Mouse (Mus musculus) urinary bladder, postnatal 36 days (tissue): Measurements from ENCODE around the gene Spindoc.
A peak's percentile ranks its signal among the peaks of the same experiment; 100 is the strongest.
"Not testable (repeated sequence)": the region's sequence is repeated elsewhere in the genome, so short reads cannot be mapped to it uniquely, and the experiment has no call there.

Source experiments
- DNase-seq, 2 experiments: peaks; one replicate each; pipeline ENCODE4 v3.0.0; 2022; ENCODE audit warnings: low spot score in 2 of 2, mixed read lengths in 1 of 2

The Spindoc gene

DNA sequence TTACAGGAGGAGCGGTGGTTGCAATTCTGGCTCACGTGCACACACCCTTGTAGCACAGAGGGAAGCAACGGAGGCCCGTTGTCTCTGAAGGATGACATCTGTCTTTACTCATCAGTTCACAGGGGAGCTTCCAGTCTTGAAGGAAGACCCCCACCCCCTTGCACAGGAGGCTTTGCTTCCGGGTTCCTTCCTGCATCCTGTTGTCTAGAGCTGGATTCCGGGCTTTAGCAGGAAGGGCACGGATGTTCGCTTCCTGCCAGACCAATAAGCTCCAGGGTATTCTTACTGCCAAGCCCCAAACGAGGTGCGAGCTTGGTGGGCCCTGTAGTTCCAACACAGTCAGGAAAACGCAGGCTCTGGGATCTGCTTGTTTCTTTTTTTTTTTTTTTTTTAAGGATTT lies 17.8 kb upstream of the Spindoc start:
- no peak for DNase-seq

GRCm38 (mm10) chr19:7398898-7399297 lies 16.1 kb upstream of the Spindoc start:
- DNase-seq: not testable (repeated sequence)

- not testable (repeated sequence) for DNase-seq
Observed at GRCm38 (mm10) chr19:7396867-7397826, 14.4 kb upstream of the Spindoc start.

- no peak for DNase-seq
Observed at GRCm38 (mm10) chr19:7388488-7388887, 5.7 kb upstream of the Spindoc start.

DNA sequence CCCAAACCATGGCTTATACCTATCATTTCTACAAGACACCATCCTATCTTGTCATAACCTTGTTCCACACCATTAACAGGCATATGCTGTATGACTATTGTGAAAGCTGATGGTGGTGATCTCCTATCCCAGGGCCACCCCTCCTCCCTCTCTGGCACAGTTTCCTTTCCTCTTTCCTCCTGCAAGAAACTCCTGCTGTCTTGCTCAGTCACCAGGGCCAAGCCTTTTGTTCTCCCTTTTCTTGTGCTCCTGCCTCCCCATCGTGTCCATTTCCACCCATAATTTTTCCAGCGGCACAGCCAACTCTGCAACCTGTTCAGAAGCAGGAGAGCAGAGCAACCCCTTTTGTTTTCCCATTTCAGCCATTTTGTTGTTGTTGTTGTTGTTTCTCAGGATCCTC lies 3.2 kb upstream of the Spindoc start:
- DNase-seq: no peak

DNA sequence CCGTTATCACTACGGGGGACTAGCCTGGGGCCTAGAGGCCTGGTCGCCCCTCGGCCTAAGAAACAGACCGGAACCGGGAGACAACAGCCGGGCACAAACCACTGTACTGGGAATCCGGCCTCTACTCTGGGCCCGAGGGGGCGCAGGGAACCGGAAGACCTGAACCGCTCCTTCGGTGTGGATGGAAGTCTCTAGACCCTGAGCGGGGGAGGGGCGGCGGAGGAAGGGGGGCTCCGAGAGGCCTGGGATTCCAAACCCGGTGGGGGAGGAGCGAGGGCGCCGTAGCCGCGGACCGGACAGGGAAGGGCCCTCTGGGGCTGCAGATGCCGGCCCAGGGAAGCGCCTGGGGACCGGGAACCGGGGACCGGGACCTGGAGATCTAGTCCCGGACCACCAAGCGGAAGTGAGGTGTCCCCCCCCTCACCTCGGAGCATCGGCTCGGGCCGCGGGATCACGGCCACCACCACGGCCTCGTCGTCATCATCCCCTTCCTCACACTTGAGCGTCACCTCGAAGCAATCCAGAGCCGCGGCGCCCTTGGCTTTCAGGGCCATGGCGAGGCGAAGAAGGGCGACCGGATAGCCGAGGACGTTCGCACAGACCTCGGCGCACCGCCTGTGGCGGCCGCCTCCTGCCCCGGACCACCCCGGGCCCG lies 419 bp downstream of the Spindoc start:
- DNase-seq: peak; percentile 48 to 57

DNA sequence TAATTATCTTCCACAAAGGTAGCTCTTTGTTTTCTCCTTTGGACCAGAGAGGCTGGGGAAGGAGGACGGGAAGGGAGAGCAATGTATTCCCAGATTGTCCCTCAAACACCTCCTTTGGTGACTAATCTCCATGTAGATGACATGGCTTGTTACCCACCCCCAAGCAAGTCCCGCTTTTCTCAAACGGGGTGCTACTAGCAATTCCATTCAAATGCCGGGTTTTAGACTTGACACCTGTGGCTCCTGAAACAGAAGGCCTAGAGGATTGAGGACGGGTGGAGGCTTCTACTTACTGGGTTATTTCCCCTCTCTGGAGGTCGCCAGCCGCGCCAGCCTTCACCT lies 917 bp downstream of the Spindoc start:
- no peak for DNase-seq

- no peak for DNase-seq
Observed at GRCm38 (mm10) chr19:7377639-7378038, 5.2 kb downstream of the Spindoc start.

GRCm38 (mm10) chr19:7374491-7374890 lies 8.3 kb downstream of the Spindoc start:
- DNase-seq: no peak

DNA sequence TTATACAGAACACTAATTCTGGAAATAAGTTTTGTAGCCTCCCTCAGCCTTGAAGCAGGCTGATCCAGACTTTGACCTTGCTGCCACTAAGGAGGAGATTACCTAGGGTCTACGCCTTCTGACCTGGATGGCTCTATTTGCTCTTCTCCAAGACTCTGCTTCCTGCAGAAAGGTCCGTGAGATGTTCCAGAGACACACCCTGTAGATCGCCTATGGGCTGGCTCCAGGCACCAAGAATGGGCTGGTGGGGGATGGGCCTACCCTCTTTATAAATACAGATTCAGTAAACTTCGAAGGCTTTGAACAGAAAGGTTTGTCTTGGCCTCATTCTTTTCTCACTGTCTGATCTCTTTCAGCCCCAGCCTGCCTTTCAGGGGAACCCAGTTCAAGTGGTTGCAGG lies 13.3 kb downstream of the Spindoc start:
- DNase-seq: not testable (repeated sequence)

DNA sequence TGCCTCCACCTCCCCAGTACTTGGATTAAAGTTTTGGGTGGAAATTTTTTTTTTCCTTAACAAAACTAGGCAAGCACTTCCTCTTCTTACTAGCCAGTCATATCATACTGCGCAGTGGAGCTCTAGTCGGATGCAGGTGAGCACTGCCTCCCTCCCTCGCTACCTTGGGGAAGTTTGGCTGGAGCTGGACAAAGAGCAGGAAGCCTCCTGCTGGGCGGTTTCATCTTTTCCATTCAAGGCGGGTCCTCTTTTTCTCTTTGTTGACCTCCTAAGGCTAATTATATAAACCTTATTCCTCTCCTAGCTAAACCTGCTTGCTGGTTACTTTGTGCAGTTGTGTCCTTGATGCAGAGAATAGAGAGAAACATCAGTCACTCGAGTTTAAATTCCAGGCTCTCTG lies 29.2 kb downstream of the Spindoc start:
- no peak for DNase-seq

DNA sequence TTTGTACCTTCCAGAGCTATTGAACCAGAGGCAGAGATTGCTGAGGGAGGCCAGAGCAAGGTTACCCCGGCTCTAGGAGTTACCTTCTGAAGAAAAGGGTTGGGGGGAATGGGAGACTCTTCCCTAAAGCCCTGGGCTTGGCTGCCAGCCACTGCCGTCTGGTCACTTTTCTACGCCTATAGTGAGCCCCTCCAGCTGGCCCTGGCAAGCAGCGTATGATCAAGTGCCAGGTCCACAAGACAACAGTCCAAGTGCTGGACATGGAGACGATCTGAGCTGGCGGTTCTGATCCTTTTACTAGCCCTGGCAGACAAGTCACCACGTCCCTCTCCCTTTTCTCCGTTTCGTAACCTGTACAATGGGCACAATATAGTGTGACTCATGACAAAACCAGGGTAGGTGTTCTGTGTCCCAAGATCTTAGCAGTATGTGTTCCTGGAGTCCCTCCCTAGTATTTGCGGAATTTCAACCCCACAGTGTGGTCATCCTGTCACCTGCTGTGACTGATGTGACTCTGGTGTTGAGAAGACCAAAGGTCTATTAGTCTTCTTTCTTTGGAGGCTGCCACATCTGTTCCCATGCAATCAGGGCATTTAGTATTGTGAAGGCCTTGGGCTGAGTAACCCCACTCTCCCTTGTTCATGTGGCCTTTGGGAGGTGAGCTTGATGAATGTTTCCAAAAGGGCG lies 29.8 kb downstream of the Spindoc start:
- DNase-seq: no peak

DNA sequence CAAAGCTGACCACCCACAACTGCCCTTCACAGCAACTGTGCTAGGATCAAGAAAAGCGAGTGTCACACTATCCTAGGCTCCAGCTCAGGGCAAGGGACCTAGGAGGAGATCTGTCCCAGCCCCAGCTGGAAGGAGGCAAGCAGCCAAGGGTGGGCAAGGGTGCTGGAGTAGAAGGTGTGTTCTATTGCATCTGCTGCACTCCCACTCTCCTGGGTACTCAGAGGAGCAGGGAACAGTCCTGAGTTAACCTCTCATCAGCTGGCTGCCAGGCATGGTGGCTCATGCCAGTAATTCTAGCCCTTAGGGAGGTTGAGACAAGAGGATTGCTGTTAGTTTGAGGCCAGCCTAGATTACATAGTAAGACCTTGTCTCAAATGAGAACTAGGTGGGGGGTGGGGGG lies 32.8 kb downstream of the Spindoc start:
- DNase-seq: peak in 1 of 2 experiments; percentile 36

DNA sequence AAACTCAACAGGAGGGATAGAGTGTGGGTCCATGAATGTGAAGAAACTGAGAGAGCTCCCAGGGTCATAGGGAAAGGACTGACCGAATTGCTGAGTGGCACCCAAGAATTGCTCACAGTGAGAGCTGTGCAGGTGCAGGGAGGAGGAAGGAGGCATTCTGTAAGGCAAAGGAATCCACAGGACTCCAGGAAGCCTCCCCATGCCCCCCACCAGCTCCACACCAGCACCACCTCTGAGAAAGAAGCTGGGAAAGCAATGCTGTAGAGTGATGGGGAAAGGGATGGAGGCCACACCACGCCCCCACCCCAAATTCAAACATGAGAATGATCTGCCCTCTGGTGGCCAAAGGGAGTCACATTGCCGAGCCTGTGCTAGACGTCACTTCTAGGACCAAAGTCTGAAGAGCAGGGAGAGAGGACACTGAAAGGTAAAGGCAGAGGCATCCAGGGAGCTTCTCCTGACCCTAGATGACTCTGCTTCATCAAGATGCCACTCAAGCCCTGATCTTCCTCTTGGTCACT lies 37.5 kb downstream of the Spindoc start:
- DNase-seq: no peak

DNA sequence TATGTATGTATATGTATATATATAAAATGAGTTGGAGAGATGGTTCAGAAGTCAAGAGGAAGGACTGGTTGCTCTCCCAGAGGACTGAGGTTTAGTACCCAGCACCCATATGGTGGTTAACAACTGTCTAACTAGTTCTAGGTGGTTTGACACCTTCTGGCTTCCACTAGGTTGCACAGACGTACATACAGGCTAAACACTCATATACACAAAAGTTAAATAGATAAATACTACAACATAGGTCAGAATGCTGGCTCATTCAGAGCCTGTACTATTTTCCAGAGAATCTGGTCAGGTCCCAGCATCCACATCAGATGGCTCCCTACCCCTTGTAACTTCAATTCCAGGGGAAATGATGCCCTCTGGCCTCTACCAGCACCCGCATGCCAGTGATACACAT lies 40.1 kb downstream of the Spindoc start:
- no peak for DNase-seq

DNA sequence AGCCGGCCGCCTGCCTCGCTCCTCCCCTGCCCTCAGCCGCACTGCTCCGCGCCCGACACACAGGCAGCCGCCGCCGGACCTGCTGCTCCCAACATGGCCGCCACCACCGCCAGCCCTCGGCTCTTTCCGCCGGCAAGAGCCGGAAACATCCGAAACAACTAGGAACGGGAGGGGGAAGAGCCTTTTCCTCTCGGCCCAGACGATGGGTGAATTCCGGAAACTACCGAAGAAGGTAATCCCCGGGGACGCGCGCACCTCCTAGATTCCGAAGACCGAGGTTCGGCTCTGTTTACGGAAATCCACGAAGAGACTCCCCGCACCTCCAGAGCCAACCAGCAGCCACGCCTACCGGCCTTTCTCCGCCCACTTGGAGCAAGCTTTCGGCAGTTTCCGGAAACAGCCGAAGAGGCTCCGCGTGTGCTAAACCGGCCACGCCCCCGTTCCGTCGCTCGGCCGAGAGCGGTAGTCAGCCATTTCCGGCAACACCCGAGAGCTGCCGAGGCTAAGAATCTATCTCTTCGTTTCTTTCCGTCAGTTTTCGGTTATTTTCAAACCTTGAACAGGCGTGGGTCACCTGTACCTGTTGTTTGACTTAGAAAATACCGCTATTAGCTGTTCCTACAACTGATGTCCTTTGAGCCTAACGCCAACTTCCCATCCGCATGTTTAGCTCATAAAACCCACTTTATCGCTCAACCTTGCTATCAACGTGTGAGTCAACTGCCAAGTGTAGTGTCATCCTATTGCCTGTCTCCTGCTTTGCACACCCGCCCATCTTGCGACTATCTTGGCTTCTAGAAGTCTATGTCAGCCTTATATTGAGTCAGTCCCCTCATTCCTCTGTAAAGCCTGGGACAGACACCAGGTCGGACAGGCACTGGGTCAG lies 41.0 kb downstream of the Spindoc start, which contains the start of gene Mark2:
TSS of gene Mark2 (minus strand) at position 349 of the 886 bp plus-strand sequence.
- peak; percentile 99 for DNase-seq

DNA sequence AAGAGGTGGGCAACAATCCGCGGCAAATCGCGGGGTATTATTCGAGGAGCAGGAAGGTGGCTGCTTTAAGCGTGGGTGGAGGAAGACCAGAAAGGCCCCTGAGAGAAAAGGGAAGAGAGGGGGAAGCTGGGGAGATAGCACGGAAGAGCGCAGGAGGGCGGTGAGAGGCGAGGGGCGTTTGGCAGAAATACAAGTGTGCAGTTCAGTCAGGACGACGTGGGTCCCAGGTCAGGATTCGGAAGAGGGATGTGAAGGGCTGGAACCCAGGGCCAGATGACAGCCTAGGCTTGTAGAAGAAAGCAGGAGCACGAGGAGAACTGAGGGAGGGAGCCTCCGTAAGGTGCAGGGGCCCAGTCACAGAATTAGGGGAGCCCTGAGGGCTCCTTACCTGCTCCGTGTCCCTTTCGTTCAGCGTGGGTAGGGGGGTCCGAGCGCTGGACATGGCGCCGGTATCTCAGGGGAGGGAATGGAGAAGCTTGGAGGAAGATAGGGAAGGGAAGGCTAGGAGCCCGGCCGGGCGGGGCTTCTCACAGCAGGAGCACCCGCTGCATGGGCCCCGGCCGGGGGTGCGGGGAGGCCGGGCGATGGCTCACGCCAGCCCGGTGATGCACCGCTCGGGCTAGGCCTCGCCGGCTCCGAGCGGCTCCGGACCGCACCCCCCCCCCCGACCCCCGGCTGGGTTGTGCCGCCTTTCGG lies 41.9 kb downstream of the Spindoc start:
- peak in 1 of 2 experiments; percentile 42 for DNase-seq

- peak in 1 of 2 experiments; percentile 26 for DNase-seq
Observed at GRCm38 (mm10) chr19:7340371-7340779, 42.4 kb downstream of the Spindoc start.

DNA sequence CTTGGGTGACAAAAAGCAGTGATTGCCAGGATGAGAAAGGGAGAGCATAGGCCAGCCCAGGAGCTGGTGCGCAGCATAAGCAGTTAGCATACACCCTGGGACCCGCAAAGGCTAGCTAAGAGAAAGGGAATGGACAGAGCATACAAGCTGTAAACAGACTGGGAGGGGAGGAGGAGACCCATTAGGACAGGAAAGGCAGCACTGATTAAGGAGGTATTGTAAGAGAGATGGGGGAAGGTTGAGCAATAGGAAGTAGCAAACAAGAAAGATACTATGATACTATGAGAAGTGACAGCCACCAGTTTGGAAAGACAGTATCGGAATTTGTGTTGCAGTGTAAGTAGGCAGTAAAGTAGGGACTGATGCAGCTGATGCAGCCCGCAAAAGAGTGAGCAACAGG lies 42.9 kb downstream of the Spindoc start:
- DNase-seq: no peak

DNA sequence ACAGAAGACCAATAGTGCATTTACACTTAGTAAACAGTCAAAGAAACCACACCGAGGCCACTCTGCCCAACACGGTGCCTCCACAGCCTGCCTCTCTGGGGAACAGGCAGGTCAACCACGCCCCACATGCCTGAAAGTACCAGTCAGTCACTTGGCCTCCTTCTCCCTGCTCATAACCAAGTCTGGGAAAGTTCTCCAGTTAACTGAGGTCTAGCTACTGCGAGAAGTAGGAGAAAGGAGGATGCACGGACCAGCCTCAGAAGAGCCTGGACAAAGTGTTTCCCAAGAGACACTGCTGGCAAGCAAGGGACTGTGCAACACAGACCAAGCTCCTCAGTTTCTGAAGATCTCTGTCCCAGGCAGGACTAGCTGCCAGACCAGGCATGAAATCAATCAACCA lies 43.8 kb downstream of the Spindoc start:
- DNase-seq: peak; percentile 43 to 69
